Mouse (Mus musculus) cerebellum, postnatal 14 days (tissue): ENCODE measurements at regions not wholly inside any gene's neighbourhood (a gene's known extent, or its start where the extent isn't known, plus 50 kb on each side); places are given as distances from the start of the nearest gene placed in this dataset.

Experiments
- DNase-seq, 2 experiments: peaks; one replicate each; pipeline ENCODE4 v3.0.0; 2021; ENCODE audit warnings: mixed read lengths in 2 of 2

GRCm38 (mm10) chr2:116181861-116182260 is 116.2 kb upstream of the Meis2 start:
- no peak for DNase-seq

GRCm38 (mm10) chr2:116177155-116177554 is 111.5 kb upstream of the Meis2 start:
- no peak for DNase-seq

GRCm38 (mm10) chr2:116165871-116166770 is 100.5 kb upstream of the Meis2 start:
- no peak for DNase-seq
